Mouse (Mus musculus) intestine, embryonic 15.5 days (tissue): ENCODE measurements around the gene Camk2b. TPM values are rescaled to one million over a fixed set of nuclear protein-coding genes. Genes with fewer than 3 reads are reported as not detected.

Source experiments
- ATAC-seq: fragments of 200-750 bp; cut with Nextera tagmentation; 2 replicates; pipeline ENCODE4 v1.8.0; 2017; ENCODE audit warnings: moderate TSS enrichment, moderate library complexity
- H3K27ac ChIP-seq: fragments of 300-500 bp; sonication (generic); 2 replicates; pipeline ENCODE4 v1.5.1; 2015; ENCODE audit warnings: mild to moderate bottlenecking, inconsistent platforms
- H3K27me3 ChIP-seq: fragments of 300-500 bp; sonication (generic); replicated peaks from 2 replicates; pipeline ENCODE4 v1.6.1; 2015; ENCODE audit warnings: inconsistent platforms
- H3K36me3 ChIP-seq: fragments of 300-500 bp; sonication (generic); 2 replicates; pipeline ENCODE4 v1.6.1; 2015; ENCODE audit warnings: inconsistent platforms
- H3K4me1 ChIP-seq: fragments of 300-500 bp; sonication (generic); replicated peaks from 2 replicates; pipeline ENCODE4 v1.6.1; 2015; ENCODE audit warnings: inconsistent platforms
- H3K4me2 ChIP-seq: fragments of 300-500 bp; sonication (generic); replicated peaks from 2 replicates; pipeline ENCODE4 v1.6.1; 2015; ENCODE audit warnings: mild to moderate bottlenecking, inconsistent platforms
- H3K4me3 ChIP-seq: fragments of 300-500 bp; sonication (generic); replicated peaks from 2 replicates; pipeline ENCODE4 v1.5.1; 2015; ENCODE audit warnings: inconsistent platforms
- H3K9ac ChIP-seq: fragments of 300-500 bp; sonication (generic); 2 replicates; pipeline ENCODE4 v1.6.1; 2015; ENCODE audit warnings: inconsistent platforms
- H3K9me3 ChIP-seq: fragments of 300-500 bp; sonication (generic); 2 replicates; pipeline ENCODE4 v1.6.1; 2016; ENCODE audit warnings: inconsistent platforms
- WGBS: fragments of 180-500 bp; shearing (Covaris S2); methylation state at CpG from one replicate; pipeline ENCODE4 v1.1.7; 2015; 5-methylcytosine and 5-hydroxymethylcytosine counted together
- polyA plus RNA-seq: library from polyadenylated mRNA; unstranded; fragments of >200 nt; fragmentation: Nextera tagmentation; extraction: Ambion mirVana; gene quantifications from 2 replicates; pipeline ENCODE4 v1.2.1, GENCODE M21; 2015

Camk2b gene
- polyA plus RNA-seq, 1 experiment from 2014 or later = 5.3 TPM

GRCm38 (mm10) chr11:6037686-6038085, 28.5 kb downstream of the Camk2b start:
- Histone ChIP-seq H3K27me3 (no peaks in the 10 kb centered on the region), H3K36me3 (no peaks in the 10 kb centered on the region), H3K9me3 (no peaks in the 10 kb centered on the region), H3K4me2 (no peak overlapping the region), H3K4me1 (peaks cover 2% of the 10 kb centered on the region; the same call in 1 of the 2 replicates), H3K4me3 (no peak overlapping the region), H3K9ac (no peak overlapping the region), H3K27ac (no peak overlapping the region)
- no peak for ATAC-seq
- WGBS = 87% methylated on average over 7 of the region's 7 CpGs

DNA sequence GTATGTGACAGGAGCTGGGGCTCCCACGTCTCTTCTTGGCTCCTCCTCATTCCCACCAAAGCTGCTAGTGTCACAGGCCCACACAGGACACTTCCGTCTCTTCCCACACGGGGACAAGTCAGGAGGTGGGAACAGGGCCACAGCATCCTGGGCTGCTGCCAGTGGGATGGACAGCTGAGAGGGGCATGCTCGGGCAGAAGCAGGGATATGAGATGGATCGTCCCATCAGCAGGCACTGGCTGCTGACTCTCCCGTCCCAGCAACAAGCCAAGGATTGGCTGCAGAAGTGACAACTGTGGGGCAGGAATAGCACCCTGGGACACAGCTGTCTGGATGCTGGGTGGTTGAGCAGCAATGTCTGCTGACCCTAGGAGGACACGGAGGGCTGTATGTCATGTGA, 29.0 kb downstream of the Camk2b start:
- WGBS = 89% methylated on average over 7 of the region's 7 CpGs
- no peak for ATAC-seq

DNA sequence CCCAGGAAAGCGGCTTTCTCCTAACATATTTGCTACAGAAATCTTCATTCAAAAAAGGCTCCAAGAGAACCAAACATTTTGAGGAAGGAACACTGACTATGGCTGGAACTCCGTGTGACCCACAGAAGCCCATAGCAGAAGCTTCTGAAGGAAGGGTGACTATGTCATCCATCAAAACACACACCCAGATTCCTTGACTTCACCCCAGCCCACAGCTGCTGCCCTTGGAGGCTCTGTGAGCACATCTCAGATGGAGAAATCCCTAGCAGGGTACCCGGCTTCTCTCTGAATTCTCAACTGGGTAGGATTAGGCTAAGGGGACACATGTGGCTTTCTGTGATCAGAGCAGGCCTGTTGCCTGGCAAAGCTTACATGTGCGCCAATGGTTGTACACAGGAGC, 29.7 kb downstream of the Camk2b start:
- Histone ChIP-seq H3K4me1 (peaks cover 2% of the 10 kb centered on the region; the same call in 1 of the 2 replicates), H3K36me3 (no peaks in the 10 kb centered on the region), H3K4me3 (no peak overlapping the region), H3K9me3 (no peaks in the 10 kb centered on the region), H3K27ac (no peak overlapping the region), H3K4me2 (no peak overlapping the region), H3K27me3 (no peaks in the 10 kb centered on the region), H3K9ac (no peak overlapping the region)
- ATAC-seq = no peak
- 87% methylated on average over 4 of the region's 4 CpGs for whole genome bisulfite sequencing

More for the DNA sequence above, 29.0 kb downstream of the Camk2b start:
- no peak overlapping the region for H3K27ac ChIP-seq
- H3K36me3 ChIP-seq = no peaks in the 10 kb centered on the region
- peaks cover 2% of the 10 kb centered on the region; the same call in 1 of the 2 replicates for H3K4me1 ChIP-seq
- H3K4me3 ChIP-seq = no peak overlapping the region
- no peaks in the 10 kb centered on the region for H3K9me3 ChIP-seq
- H3K27me3 ChIP-seq = no peaks in the 10 kb centered on the region
- H3K4me2 ChIP-seq = no peak overlapping the region
- H3K9ac ChIP-seq = no peak overlapping the region

DNA sequence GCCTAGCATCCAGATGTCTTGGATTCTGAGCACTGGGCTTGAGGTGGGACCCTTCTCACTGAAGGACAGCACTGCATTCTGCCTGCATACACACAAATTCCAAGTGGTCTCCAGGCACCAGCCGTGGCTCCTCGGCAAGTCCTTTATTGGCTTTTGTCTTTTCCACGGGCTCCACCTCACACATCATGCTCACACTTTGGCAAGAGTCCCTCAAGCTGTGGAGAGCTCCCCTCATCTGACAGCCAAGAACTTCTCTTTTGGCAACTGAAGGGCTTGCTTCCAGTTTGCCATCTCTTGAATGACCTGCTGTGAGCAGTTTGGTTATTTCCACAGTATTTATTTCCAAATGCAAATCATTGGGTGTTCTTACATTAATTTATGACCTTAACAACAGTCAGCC, 30.6 kb downstream of the Camk2b start:
- H3K4me3 ChIP-seq = no peak overlapping the region
- H3K9ac ChIP-seq = no peak overlapping the region
- H3K27ac ChIP-seq = no peak overlapping the region
- no peaks in the 10 kb centered on the region for H3K9me3 ChIP-seq
- H3K36me3 ChIP-seq = no peaks in the 10 kb centered on the region
- no peak overlapping the region for H3K4me2 ChIP-seq
- ATAC-seq = no peak
- 83% methylated on average over 3 of the region's 3 CpGs for WGBS
- no peaks in the 10 kb centered on the region for H3K27me3 ChIP-seq
- peaks cover 2% of the 10 kb centered on the region; the same call in 1 of the 2 replicates for H3K4me1 ChIP-seq

DNA sequence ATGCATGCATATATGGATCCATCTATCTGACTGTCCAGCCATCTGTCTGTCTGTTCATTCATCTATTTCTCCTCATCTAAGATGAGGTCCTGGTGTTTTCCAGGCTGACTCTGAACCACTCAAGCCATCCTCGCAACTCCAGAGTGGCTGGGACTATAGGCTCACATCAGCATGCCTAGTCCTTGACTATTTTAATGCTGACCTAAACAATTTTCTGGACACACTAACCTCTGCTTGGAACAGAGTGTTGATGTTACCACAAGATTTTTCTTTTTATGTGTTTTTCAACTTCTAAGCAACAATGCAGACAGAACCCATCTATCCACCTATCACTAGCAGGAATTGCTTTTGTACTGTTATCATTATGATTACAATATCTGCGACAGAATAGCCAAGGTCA, 31.4 kb downstream of the Camk2b start:
- H3K27me3 ChIP-seq = no peaks in the 10 kb centered on the region

GRCm38 (mm10) chr11:6033801-6034200, 32.4 kb downstream of the Camk2b start:
- WGBS = 65% methylated on average over 5 of the region's 5 CpGs
- peaks cover 6% of the 10 kb centered on the region; the same call in 1 of the 2 replicates for H3K4me1 ChIP-seq
- no peaks in the 10 kb centered on the region for H3K36me3 ChIP-seq
- H3K4me3 ChIP-seq = no peak overlapping the region
- H3K9me3 ChIP-seq = no peaks in the 10 kb centered on the region
- no peak overlapping the region for H3K27ac ChIP-seq
- H3K9ac ChIP-seq = no peak overlapping the region
- H3K4me2 ChIP-seq = 0 out of 2 replicates have a peak overlapping the region, but pooled peaks have one; percentile 10
- ATAC-seq = peak; percentile 91
- no peaks in the 10 kb centered on the region for H3K27me3 ChIP-seq

More for the DNA sequence above, 31.4 kb downstream of the Camk2b start:
- H3K4me1 ChIP-seq = peaks cover 6% of the 10 kb centered on the region; the same call in 1 of the 2 replicates
- no peak overlapping the region for H3K27ac ChIP-seq
- H3K4me3 ChIP-seq = no peak overlapping the region
- no peak overlapping the region for H3K4me2 ChIP-seq
- 67% methylated on average over 2 of the region's 2 CpGs for WGBS
- ATAC-seq = no peak
- no peaks in the 10 kb centered on the region for H3K9me3 ChIP-seq
- H3K9ac ChIP-seq = no peak overlapping the region
- no peaks in the 10 kb centered on the region for H3K36me3 ChIP-seq

GRCm38 (mm10) chr11:6033147-6033546, 33.0 kb downstream of the Camk2b start:
- H3K9me3 ChIP-seq = no peaks in the 10 kb centered on the region
- peaks cover 6% of the 10 kb centered on the region; the same call in 1 of the 2 replicates for H3K4me1 ChIP-seq
- H3K36me3 ChIP-seq = no peaks in the 10 kb centered on the region
- no peak overlapping the region for H3K9ac ChIP-seq
- no peaks in the 10 kb centered on the region for H3K27me3 ChIP-seq
- WGBS = 81% methylated on average over 3 of the region's 3 CpGs
- H3K27ac ChIP-seq = no peak overlapping the region
- peak; percentile 62 for ATAC-seq
- no peak overlapping the region for H3K4me3 ChIP-seq
- no peak overlapping the region for H3K4me2 ChIP-seq

- Histone ChIP-seq H3K4me3 (no peak overlapping the region), H3K27ac (no peak overlapping the region), H3K9ac (no peak overlapping the region), H3K9me3 (no peaks in the 10 kb centered on the region), H3K36me3 (no peaks in the 10 kb centered on the region), H3K27me3 (no peaks in the 10 kb centered on the region), H3K4me2 (no peak overlapping the region), H3K4me1 (peaks cover 6% of the 10 kb centered on the region; the same call in 1 of the 2 replicates)
- ATAC-seq = no peak
- 77% methylated on average over 6 of the region's 6 CpGs for WGBS
Measured at GRCm38 (mm10) chr11:6030650-6031049, 35.5 kb downstream of the Camk2b start.

- no peaks in the 10 kb centered on the region for H3K27me3 ChIP-seq
Measured at GRCm38 (mm10) chr11:6029790-6030189, 36.4 kb downstream of the Camk2b start.

DNA sequence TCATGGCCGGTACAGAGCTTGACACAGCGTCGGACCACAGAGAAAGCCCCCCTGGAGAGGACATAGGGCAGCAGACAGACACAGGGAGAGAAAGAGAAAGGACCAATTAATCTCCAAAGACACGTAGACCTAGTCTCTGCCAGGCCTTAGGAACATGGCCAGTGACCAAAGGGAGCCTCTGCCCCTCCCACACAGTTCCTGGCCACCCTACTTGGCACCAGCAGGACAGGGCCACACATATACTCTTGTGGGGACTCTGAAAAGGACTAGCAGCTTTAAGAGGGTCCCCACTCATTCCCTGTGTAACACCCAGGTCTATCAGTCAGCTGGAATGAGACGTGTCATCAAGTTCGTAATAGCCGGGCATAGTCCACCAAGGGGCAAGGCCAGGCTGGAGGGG, 37.3 kb downstream of the Camk2b start:
- Histone ChIP-seq H3K4me1 (peaks cover 6% of the 10 kb centered on the region; the same call in 1 of the 2 replicates), H3K27me3 (no peaks in the 10 kb centered on the region), H3K36me3 (no peaks in the 10 kb centered on the region), H3K27ac (no peak overlapping the region), H3K4me2 (no peak overlapping the region), H3K9me3 (no peaks in the 10 kb centered on the region), H3K4me3 (no peak overlapping the region), H3K9ac (no peak overlapping the region)
- no peak for ATAC-seq
- WGBS = 79% methylated on average over 7 of the region's 7 CpGs

More at GRCm38 (mm10) chr11:6029790-6030189, 36.4 kb downstream of the Camk2b start:
- Histone ChIP-seq H3K4me3 (no peak overlapping the region), H3K9ac (no peak overlapping the region), H3K27ac (no peak overlapping the region), H3K4me2 (no peak overlapping the region), H3K36me3 (no peaks in the 10 kb centered on the region), H3K4me1 (peaks cover 6% of the 10 kb centered on the region; the same call in 1 of the 2 replicates), H3K9me3 (no peaks in the 10 kb centered on the region)
- no peak for ATAC-seq
- WGBS = 72% methylated on average over 3 of the region's 3 CpGs

- WGBS = 92% methylated on average over 1 of the region's 1 CpGs
- 0 out of 2 replicates have a peak, but pooled peaks cover 4% of the 10 kb centered on the region for H3K4me1 ChIP-seq
- ATAC-seq = no peak
Measured at GRCm38 (mm10) chr11:6026361-6026760, 39.8 kb downstream of the Camk2b start.

GRCm38 (mm10) chr11:6024923-6025652, 41.1 kb downstream of the Camk2b start:
- 74% methylated on average over 12 of the region's 12 CpGs for WGBS
- ATAC-seq = peak; percentile 52; the same call in 1 of the 2 replicates
- Histone ChIP-seq H3K36me3 (no peaks in the 10 kb centered on the region), H3K9ac (no peak overlapping the region), H3K4me3 (no peak overlapping the region), H3K27me3 (no peaks in the 10 kb centered on the region), H3K4me1 (0 out of 2 replicates have a peak, but pooled peaks cover under 1% of the 10 kb centered on the region), H3K27ac (no peak overlapping the region), H3K4me2 (no peak overlapping the region), H3K9me3 (no peaks in the 10 kb centered on the region)

More at GRCm38 (mm10) chr11:6026361-6026760, 39.8 kb downstream of the Camk2b start:
- no peaks in the 10 kb centered on the region for H3K36me3 ChIP-seq
- H3K27ac ChIP-seq = no peak overlapping the region
- no peaks in the 10 kb centered on the region for H3K27me3 ChIP-seq
- H3K4me3 ChIP-seq = no peak overlapping the region
- no peak overlapping the region for H3K9ac ChIP-seq
- no peak overlapping the region for H3K4me2 ChIP-seq
- no peaks in the 10 kb centered on the region for H3K9me3 ChIP-seq
